Mouse (Mus musculus) erythroblast, adult 5-6 weeks (primary cell): ENCODE measurements at regions not wholly inside any gene's neighbourhood (a gene's known extent, or its start where the extent isn't known, plus 50 kb on each side); places are given as distances from the start of the nearest gene placed in this dataset.

ENCODE experiments used
- ATAC-seq: replicated peaks from 2 replicates; pipeline ENCODE4 v1.8.0; 2016; ENCODE audit warnings: moderate number of reproducible peaks, mild to moderate bottlenecking, moderate TSS enrichment, inconsistent platforms; ENCODE audit not compliant: poor library complexity, low FRiP score, severe bottlenecking

DNA sequence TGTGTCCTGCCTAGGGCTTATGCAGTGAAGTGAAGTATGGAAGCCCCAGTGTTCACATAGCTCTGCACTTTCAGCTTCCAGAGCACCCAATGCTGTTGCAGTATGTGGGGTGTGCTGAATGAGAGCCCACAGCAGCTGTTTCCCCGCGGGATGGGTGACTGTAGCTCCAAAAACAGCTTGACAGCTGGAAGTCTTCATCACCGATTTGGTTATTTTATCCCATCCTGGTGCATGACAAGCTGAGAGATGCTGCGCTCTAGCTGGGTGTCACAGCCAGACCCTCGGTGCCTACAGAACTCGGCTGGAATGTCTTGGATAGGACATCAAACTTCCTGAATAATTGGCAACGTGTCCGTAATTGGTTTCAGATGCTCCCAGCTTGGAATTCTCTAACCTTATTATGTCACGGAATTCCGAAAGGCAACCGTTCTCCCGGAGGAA, 134.1 kb downstream of the Ackr3 start:
- no peak for ATAC-seq

DNA sequence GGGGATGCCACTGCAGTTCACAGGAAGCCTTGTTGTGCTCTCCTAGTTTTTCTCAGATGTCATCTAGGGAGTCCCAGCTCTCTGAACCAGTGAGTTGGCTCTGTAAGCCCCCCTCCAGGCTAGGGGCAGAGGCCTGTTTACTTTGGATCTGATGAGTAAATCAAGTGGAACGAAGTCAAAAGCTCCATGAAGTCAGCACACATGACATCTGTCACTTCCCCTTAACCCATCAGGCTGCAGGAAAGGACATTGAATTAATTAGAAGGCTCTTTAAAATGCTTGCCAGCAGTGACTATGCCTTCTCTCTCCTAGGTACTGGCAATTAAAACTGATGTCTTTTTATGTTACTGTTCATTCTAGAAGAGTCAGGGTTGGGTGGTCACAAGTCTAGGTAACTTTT, 138.6 kb downstream of the Ackr3 start:
- ATAC-seq, result no peak

DNA sequence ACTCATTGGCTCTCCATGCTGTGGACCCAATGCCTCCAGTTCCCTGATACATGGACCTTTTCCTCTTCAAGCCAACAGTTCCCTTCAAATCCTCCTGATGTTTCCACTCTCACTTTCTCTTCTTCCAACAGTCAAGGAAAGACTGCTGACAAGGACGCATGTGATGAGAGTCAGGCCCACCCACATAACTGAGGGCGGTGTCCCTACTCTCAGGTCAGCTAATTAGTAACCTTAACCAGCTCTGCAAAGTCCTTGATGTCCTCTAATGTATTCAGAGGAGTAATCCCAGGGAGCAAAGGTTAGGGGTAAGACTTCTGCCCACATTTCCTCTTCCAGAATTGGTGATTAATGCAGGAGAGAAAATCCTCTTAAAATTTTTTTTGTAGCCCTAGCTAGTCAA, 139.7 kb downstream of the Ackr3 start:
- no peak for ATAC-seq

DNA sequence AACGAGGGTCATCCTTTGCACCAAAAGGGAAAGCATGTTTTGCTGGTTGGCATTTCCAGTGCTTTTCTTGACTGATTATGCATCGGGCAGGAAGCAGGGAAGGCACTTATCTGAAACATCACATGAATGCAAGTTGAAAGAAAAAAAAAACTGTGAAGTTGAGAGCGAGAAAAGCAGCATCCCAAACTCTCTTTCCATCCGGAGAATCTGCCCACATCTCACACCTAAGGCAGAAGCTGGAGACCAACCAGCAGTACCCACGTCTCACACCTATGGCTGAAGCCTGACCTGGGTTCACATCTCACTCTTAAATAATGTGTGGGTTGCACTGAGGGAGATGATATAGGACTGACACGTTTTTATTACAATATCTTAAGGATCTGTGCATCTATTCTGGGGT, 143.3 kb downstream of the Ackr3 start:
- ATAC-seq, result no peak

DNA sequence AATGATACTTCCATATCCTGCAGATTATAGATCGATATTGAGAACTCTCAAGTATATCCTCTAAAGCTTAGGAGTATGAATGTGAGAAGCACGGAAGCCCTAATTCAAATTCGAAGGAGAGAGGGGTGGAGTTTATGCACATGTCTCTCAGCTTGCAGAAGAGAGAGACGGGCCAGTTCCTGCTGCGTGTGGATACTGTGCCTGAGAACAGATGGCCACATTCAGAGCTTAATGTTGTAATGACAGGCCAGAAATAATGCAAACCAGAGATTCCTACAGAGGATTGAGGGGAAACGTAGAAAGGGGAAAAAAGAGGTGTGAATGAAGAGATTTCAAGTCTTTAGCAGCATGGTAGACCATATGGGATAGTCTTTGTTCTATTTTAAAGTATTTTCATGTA, 145.8 kb downstream of the Ackr3 start:
- no peak for ATAC-seq

DNA sequence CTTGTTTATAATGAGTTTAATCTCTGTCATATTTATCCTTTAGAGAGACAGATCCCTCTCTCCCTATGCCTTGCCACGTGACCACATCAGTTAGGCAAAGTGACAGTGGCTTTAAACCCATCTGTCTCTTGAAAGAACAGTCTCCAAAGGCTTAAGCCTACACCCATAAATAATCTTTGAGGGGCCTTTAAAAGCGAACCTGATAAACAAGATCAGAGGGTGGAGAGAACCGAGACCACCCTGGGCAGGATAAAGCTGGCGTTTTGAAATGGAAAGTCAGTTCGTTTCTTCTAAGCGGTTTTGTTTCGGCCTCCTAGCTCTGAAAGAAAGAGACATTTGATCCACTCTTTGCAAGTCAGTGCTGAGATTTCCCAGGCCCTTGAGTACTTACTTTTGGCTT, 149.5 kb downstream of the Ackr3 start:
- no peak for ATAC-seq

DNA sequence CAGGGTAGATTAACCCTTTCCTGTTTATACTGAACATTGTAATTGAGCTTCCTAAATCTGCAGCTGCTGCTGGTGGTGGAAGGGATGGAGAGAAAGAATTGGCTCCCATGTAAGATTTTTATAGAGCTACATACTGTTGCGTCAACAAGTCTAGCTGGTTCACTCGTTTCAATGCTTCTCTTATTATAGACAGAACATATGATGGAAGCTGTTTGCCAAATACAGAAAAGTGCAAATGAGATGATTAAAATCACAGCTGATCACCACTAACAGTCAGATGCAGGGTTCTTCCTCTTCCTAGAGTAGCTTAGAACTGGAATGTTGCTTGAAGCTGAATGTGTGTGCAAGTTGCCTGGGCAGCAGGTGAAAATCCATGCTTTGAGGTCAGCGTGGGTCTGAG, 152.8 kb downstream of the Ackr3 start:
- no peak for ATAC-seq

DNA sequence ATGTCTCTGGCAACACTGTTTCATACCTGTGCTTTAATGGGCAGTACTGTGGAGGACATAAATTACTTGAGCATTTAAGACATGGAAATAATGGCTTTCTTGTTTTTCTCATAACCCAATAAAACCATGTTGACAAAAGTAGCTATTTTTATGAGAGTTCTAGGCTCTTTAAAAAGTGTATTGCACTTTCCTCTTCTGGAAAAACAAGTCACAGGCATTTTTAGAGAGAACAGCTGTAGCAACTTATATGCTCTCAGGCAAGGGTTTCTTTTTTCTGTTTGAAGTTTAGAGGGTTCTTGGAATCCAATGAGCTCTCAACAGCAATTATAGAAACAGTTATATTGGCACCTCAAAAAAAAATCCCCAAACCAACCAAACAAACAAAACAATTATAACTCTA, 153.6 kb downstream of the Ackr3 start:
- no peak for ATAC-seq

DNA sequence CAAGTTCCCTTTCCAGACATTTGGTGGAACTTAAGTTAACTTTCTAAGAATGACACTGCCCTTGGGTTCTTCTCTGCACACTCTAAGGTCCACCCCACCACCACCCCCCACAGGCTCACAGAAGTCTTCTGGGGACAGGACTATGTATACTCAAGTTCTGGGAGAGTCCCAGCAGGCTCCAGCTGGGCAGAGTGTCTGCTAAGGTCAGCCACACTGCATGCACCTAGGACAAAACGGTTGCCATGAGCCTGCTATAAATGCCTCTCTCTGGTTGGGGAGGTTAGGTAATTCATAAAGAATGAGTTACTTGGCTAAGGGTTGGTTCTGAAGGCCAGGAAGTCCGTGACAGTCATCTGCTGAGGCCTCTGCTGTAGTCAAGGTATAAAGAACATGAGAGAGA, 155.2 kb downstream of the Ackr3 start:
- no peak for ATAC-seq

DNA sequence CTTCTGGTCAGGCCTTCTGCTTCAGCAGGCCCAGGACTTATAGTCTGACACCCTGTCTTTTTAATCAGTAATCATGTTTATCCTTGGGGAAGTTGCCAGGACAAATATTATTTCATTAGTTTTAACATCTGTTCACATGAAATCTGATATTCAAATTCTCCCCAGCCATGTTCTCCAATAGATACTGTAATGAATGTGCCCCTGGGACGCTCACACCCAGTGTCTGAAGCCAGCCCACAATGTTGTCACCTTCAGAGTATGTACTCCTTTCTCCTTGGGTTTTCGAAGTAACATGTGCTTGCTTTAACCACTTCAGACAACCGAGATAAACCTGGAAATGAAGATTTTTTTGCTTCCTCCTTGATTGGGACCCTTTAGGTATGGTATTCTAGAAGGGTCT, 156.3 kb downstream of the Ackr3 start:
- no peak for ATAC-seq

DNA sequence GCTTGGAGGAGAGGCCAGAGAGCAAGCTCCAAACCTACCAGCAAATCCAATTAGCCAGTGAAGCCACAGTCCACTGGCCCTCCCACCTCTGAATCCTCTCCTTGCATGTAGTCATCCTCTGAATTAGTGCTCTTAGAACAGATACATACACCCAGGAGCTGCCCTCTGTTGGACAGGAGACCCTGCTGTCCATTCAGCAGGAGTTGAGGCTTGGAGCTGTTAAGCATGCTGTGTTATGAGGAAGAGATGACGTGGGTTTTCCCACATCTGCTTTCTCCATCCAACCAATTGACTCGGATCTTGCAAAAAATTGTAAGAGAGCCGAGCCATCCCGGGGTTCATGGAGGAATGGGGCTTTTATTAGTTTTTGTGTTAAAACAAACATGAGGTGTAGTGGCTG, 160.7 kb downstream of the Ackr3 start:
- no peak for ATAC-seq

DNA sequence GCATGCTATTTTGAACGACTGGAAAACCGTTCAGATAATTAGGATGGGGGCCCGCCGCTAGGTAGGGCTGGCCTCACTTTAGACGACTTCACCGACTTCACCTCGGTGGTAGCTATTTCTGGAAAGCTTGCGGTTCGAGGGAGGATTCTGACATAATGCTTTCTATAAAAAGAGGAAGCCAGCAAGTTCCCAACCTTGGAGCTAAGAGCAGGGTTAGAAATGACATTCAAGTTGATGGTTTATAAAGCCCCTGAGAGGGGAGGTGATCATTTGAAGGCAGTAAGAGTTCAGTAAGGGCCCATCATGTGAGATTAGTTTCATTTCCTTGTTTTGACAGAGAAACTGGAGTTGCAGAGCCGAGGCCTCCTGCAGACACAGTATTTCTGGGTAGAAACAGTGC, 164.8 kb downstream of the Ackr3 start:
- ATAC-seq, result no peak

DNA sequence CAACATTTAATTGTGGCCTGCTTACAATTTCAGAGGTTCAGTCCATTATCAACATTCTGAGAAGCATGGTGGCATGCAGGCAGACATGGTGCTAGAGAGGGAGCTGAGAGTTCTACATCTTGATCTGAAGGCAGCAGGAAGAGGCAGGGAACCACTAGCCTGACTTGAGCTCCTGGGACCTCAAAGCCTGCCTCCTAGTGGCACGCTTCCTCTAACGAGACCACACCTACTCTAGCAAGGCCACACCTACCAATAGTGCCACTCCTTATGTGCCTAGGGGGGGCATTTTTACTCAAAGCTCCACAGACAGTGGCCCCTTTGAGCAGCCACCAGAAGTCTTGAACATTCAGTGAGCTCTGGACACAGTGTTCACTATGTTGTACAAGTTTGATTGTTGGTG, 165.5 kb downstream of the Ackr3 start:
- peak; percentile 58; the same call in 1 of the 2 replicates for ATAC-seq

DNA sequence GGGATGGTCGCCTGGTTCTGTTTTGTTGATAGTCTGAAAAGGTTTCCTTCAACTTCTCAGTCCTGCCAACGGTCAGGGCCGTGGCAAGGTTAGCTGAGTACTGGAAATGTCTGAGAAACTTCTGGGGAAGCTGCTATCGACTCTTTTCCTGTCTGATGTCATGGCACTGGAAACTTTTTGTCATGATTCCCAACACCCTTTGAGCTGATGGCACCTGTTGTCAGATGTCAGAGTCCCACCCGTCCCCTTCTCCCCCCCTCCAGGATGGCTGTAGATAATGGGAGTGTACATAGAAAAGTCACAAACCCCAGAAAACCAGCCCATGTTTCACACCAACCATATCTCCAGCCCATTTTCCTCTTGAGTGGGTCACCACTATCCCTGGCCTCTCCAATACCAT, 167.0 kb downstream of the Ackr3 start:
- no peak for ATAC-seq

DNA sequence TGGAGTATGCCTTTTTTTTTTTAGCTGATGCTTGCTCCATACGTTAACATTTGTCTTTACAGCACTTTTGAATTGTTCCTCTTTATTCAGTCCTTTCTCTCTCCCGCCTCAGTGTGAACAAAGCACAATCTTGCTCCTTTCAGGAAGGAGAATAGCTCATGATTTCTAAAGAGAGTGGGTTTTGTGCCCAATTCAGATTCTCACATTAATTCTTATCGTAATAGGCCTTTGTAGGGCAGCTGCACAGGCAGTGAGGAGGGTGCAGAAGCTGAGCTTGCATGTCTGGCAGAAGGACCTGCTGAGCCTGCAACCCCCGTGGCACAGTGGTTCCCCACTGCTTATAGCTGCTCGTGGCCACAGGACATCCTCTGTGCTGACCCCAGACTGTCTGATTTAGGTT, 169.2 kb downstream of the Ackr3 start:
- no peak for ATAC-seq

DNA sequence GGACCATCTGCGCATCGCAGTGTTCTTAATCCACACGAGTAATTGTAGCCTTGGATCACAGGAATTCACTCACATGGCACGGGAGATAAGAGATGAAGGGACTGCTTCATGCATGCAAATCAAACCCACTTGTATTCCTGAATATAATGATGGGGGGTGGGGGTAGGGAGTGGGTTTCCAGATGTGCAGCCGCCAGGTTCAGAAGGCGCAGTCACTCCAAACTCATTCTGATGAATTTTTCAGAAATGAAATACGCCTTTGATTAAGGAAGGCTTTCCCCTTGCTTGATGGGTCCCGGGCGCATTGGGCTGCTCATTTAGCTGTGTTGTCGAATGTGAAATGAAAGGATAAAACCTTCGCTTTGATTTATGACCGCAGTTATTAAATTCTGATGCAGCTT, 170.7 kb downstream of the Ackr3 start:
- no peak for ATAC-seq

DNA sequence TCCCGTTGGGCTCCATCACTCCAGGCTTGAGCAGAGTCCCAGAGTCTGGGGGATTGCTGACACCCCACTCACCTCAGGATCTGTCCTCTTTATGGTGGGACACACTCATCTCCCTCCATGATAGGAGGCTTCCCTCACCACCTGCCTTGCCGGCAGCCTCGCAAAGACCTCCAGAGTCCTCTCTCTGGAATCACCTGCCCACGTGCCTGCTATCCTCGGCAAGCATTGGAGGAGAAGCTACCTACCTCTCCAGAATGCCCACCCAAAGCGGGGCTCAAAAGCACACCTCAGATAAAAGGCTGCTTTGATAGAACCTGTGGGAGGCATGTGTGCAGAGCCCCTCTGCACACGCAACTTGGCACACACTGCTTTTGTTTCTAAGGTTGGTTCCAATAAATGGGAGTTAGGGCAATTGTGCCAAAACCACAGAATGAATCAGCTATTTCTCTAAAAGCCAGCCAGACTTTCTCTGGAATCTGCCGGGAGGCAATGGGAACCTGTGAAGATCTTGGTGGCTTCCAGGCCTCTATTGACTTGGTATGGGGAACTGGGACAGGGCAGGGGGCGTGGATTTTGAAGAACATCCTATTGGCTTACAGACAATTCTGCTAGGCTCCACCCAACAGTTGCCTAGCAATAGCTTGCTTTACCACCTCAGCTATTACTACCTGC, 176.4 kb downstream of the Ackr3 start:
- ATAC-seq, result no peak

DNA sequence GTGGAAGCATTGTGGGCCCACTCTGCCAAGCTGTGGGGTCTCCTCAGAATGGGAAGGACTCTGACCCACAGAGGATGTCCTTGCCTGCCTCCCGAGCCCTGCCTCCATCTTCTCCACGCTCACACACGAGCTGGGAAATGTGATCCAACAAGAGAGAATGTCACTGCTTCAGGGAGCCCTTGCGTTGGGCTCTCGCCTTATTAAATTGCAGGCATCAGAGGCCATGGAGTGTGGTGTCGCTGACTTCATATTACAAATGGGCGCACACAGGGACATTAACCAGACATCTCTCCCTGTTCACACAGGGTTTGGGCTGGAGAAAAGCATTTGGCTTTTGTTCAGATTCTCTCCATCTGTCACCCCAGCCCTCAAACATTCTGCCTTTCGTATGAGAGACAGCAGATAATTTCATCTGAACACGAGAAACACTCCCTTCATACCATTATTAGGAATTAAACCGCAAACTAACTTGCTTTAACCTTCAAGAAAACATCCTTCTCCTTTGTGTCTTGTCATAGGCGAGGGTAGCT, 179.2 kb downstream of the Ackr3 start:
- ATAC-seq, result no peak

DNA sequence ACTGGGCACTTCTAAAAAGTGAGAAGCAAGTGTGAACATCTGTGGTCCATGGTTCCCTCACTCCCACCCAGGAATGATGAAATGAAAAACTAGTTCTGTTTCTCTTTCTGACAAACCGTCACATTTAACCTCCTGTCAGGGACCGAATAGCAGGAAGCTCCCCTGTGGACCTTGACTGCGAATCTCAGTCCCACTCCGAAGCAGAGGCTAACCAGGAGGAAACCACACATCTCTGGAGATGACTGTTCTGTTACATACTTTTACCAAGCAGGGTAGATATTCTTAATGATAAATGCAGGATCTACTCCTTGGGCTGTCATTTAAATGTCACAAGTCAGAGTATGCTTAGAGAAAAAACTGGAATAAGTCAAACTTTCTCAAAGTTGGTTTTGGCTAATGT, 181.2 kb downstream of the Ackr3 start:
- no peak for ATAC-seq

DNA sequence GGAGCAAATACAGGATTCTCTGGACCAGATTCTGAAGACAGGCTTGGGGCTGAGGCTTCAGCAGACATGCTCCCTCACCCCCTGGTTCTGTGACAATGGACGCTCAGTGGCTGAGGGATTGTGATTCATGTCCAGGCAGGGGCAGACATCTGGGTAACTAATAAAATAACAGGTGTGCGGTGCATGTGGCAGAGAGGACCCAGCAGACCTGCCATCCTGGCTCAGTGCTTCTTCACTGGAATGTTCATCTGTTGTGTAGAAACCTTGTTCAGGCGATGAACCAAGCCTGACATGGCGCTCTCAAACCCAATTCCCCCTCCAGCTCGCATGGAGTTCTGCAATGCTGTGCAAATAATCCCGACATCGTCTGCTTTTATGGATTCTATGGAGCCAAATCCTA, 183.0 kb downstream of the Ackr3 start:
- no peak for ATAC-seq

DNA sequence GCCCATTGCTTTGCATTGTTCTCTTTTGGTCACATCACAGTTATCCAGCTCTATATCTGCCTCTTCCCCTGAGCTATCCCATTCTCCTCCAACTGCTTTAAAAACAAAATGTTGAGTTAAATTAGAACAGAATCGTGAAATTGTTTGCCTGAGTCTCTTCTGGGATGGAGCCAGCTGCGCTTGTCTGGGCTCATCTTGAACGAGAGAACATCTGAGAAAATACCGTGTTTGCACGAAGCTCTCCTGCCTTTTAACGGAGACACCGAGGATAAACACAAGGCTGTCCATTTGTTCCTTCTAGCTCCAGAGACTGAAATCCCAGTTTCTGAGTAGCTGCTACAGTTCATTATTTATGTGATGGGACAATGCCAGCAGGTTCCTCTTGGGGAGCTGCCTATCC, 186.6 kb downstream of the Ackr3 start:
- ATAC-seq, result no peak

DNA sequence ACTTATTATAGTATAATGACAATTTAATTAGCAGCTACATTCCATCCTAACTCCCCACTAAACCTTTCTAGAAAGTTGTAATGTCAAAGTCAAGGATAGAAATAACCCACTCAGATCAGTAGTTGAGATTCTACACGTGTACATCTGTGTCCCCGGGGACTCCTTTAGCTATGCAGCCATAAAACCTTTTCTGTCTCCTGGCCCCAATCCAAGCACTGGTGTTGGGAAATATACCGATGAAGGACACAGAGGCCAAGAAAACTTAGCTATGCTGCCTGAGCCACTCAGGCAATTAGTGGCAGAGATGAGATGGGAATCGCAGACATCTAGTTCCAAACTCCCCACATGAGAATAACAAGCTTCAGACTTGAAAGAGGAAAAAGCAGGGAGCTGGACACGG, 190.1 kb downstream of the Ackr3 start:
- no peak for ATAC-seq
